Mouse (Mus musculus) heart, postnatal 0 days (tissue): Measurements from ENCODE around the gene Mfsd4b5.

ENCODE experiments used
- CTCF ChIP-seq: IDR thresholded peaks from 2 replicates; pipeline ENCODE4 v1.5.1; 2016; ENCODE audit warnings: antibody characterized with exemption, control low read depth, low read depth
- EP300 ChIP-seq: IDR thresholded peaks from 2 replicates; pipeline ENCODE4 v1.6.1; 2016; ENCODE audit warnings: antibody characterized with exemption, low read depth

- TF ChIP-seq EP300 (no peak), CTCF (no peak)
These were observed 40.1 kb upstream of the Mfsd4b5 start for GRCm38 (mm10) chr10:40026546-40026945.
